Mouse (Mus musculus) bone marrow, adult 2 months (tissue): Measurements from ENCODE around the gene Vamp8. TPM values are rescaled to one million over a fixed set of nuclear protein-coding genes. Genes with fewer than 3 reads are reported as not detected.

Source experiments
- H3K27ac ChIP-seq: fragments of 200-500 bp; 2 replicates; pipeline ENCODE4 v1.5.1; 2012; ENCODE audit warnings: low read depth, mild to moderate bottlenecking, control low read depth, inconsistent platforms, low read length; ENCODE audit not compliant: control insufficient read depth, poor library complexity, insufficient read depth
- H3K4me1 ChIP-seq: fragments of 200-500 bp; 2 replicates; pipeline ENCODE4 v1.6.1; 2011; ENCODE audit warnings: low read length; ENCODE audit not compliant: control insufficient read depth, insufficient read depth
- H3K4me3 ChIP-seq: fragments of 200-500 bp; replicated peaks from 2 replicates; pipeline ENCODE3; 2011; ENCODE audit warnings: mild to moderate bottlenecking, low read depth, low read length, control low read depth; ENCODE audit not compliant: control insufficient read depth
- CTCF ChIP-seq: fragments of 200-500 bp; IDR thresholded peaks from 2 replicates; pipeline ENCODE4 v1.5.1; 2011; ENCODE audit warnings: low read length, control low read depth; ENCODE audit not compliant: control insufficient read depth, insufficient read depth
- POLR2A ChIP-seq: fragments of 200-500 bp; IDR thresholded peaks from 2 replicates; pipeline ENCODE4 v1.6.1; 2011; ENCODE audit warnings: low read depth, mild to moderate bottlenecking, control low read depth, low read length, borderline replicate concordance; ENCODE audit not compliant: control insufficient read depth
- WGBS: fragments of 180-500 bp; shearing (Covaris S2); methylation state at CpG from one replicate; pipeline ENCODE4 v1.1.7; 2018; 5-methylcytosine and 5-hydroxymethylcytosine counted together
- polyA plus RNA-seq: library from polyadenylated mRNA; stranded (reverse); fragments of >200 nt; gene quantifications from 2 replicates; pipeline ENCODE4 v1.2.4, GENCODE M21; 2011; ENCODE audit warnings: low replicate concordance; ENCODE audit not compliant: missing spikeins, insufficient read depth, insufficient read length

Vamp8 gene
- polyA plus RNA-seq, 1 experiment, result 542 TPM

- no peak overlapping the region for H3K4me3 ChIP-seq
- no peaks in the 10 kb centered on the region for H3K4me1 ChIP-seq
- 45% methylated on average over 8 of the region's 8 CpGs for WGBS
- no peak overlapping the region for H3K27ac ChIP-seq
- TF ChIP-seq POLR2A, result no peak
- peak; percentile 88 for TF ChIP-seq CTCF
Observed at GRCm38 (mm10) chr6:72428036-72428435, 37.5 kb upstream of the Vamp8 start.

GRCm38 (mm10) chr6:72425646-72426045, 35.1 kb upstream of the Vamp8 start:
- H3K4me3 ChIP-seq, result no peak overlapping the region
- H3K27ac ChIP-seq, result no peak overlapping the region
- no peaks in the 10 kb centered on the region for H3K4me1 ChIP-seq
- WGBS, result 88% methylated on average over 11 of the region's 11 CpGs
- no peak for TF ChIP-seq POLR2A
- no peak for TF ChIP-seq CTCF

- no peaks in the 10 kb centered on the region for H3K4me1 ChIP-seq
- WGBS, result 89% methylated on average over 10 of the region's 10 CpGs
- no peak overlapping the region for H3K4me3 ChIP-seq
- no peak for TF ChIP-seq CTCF
- no peak for TF ChIP-seq POLR2A
- no peak overlapping the region for H3K27ac ChIP-seq
Observed at GRCm38 (mm10) chr6:72420901-72421300, 30.4 kb upstream of the Vamp8 start.

GRCm38 (mm10) chr6:72419806-72420205, 29.3 kb upstream of the Vamp8 start:
- H3K4me3 ChIP-seq, result no peak overlapping the region
- 81% methylated on average over 1 of the region's 1 CpGs for WGBS
- no peak overlapping the region for H3K27ac ChIP-seq
- TF ChIP-seq POLR2A, result no peak
- no peak for TF ChIP-seq CTCF
- H3K4me1 ChIP-seq, result no peaks in the 10 kb centered on the region

DNA sequence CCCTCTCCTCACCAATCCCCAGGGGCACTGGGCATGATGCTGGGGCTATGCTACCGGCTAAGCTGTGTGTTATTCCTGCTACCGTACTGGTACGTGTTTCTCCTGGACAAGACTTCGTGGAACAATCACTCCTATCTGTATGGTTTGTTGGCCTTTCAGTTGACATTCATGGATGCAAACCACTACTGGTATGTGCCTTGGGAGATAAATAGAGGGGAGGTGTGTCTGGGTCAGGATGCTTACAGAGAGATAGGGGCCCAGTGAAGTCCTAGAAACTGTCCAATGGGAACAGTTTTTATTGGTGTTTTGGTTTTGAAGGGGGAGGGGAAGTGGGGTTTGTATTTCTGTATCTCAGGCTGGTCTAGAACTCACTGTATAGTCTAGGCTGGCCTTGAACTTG, 27.8 kb upstream of the Vamp8 start:
- 60% methylated on average over 4 of the region's 4 CpGs for WGBS
- Histone ChIP-seq H3K4me3 (no peak overlapping the region), H3K27ac (no peak overlapping the region), H3K4me1 (peaks cover 2% of the 10 kb centered on the region; the same call in 1 of the 2 replicates)
- TF ChIP-seq POLR2A (no peak), CTCF (no peak)

- 85% methylated on average over 7 of the region's 7 CpGs for WGBS
- TF ChIP-seq POLR2A (no peak), CTCF (no peak)
- H3K4me3 ChIP-seq, result no peak overlapping the region
- no peak overlapping the region for H3K27ac ChIP-seq
- H3K4me1 ChIP-seq, result peaks cover 2% of the 10 kb centered on the region; the same call in 1 of the 2 replicates
Observed at GRCm38 (mm10) chr6:72415964-72416772, 25.7 kb upstream of the Vamp8 start.

DNA sequence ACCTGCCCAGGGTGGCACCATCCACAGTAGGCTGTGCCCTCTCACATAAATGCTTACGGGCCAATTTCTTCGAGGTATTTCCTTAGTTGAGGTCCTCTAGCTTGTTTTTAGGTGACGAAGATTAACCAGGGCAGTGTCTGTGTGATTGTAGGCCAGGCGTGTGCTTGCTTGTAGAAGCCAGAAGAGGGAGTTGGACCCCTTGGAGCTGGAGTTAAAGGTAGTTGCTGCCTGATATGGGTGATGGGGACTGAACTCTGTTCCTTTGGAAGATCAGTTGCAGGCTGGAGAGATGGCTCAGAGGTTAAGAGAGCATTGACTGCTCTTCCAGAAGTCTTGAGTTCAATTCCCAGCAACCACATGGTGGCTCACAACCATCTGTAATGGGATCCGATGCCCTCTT, 24.7 kb upstream of the Vamp8 start:
- WGBS, result 85% methylated on average over 5 of the region's 5 CpGs
- Histone ChIP-seq H3K4me3 (no peak overlapping the region), H3K27ac (no peak overlapping the region)

GRCm38 (mm10) chr6:72414076-72414756, 23.7 kb upstream of the Vamp8 start, which contains the start of gene Ggcx:
Ggcx (plus strand) TSS chr6:72414308.
- TF ChIP-seq CTCF, result no peak; the same call in 1 of the 2 replicates
- peak; percentile 65; the same call in 1 of the 2 replicates for TF ChIP-seq POLR2A
- Histone ChIP-seq H3K4me3 (peak within 1 kb of the TSS; percentile 99), H3K27ac (peak within 1 kb of the TSS; percentile 56), H3K4me1 (peaks cover 7% of the 10 kb centered on the region)
- WGBS, result 1% methylated on average over 33 of the region's 33 CpGs

More for the DNA sequence above, 24.7 kb upstream of the Vamp8 start:
- H3K4me1 ChIP-seq, result peaks cover 7% of the 10 kb centered on the region
- TF ChIP-seq CTCF, result no peak
- TF ChIP-seq POLR2A, result no peak

GRCm38 (mm10) chr6:72410518-72410917, 20.0 kb upstream of the Vamp8 start:
- Histone ChIP-seq H3K4me3 (no peak overlapping the region), H3K4me1 (peaks cover 7% of the 10 kb centered on the region), H3K27ac (no peak overlapping the region)
- 13% methylated on average over 7 of the region's 7 CpGs for WGBS
- TF ChIP-seq CTCF (no peak), POLR2A (no peak)
